Mouse (Mus musculus): Measurements from ENCODE around the gene Slit1.

- TF ChIP-seq POLR2A (IDR thresholded peaks at IDR 0.05; ENCODE audit: insufficient read length, low read depth) = no peak
- no peak for TF ChIP-seq MAX (IDR thresholded peaks at IDR 0.05; ENCODE audit: low read depth)
- TF ChIP-seq TCF12 (IDR thresholded peaks at IDR 0.05; ENCODE audit: insufficient read depth, poor library complexity, severe bottlenecking) = no peak
- no peak for TF ChIP-seq MYOG (IDR thresholded peaks at IDR 0.05; ENCODE audit: control insufficient read depth in 1 of 3, insufficient read depth in 1 of 3, insufficient read length in 2 of 3, low read depth in 2 of 3)
- no peak for TF ChIP-seq CEBPB (IDR thresholded peaks at IDR 0.05; ENCODE audit: insufficient read depth, poor library complexity, severe bottlenecking)
Measured at GRCm38 (mm10) chr19:41777514-41777913, 34.0 kb upstream of the Slit1 start.
